Mouse (Mus musculus): ENCODE data around the gene Ppp1r21. TPM values are rescaled to one million over a fixed set of nuclear protein-coding genes. Genes with fewer than 3 reads are reported as not detected.

Gene Ppp1r21
- polyA plus RNA-seq, 1 experiment: not detected

DNA sequence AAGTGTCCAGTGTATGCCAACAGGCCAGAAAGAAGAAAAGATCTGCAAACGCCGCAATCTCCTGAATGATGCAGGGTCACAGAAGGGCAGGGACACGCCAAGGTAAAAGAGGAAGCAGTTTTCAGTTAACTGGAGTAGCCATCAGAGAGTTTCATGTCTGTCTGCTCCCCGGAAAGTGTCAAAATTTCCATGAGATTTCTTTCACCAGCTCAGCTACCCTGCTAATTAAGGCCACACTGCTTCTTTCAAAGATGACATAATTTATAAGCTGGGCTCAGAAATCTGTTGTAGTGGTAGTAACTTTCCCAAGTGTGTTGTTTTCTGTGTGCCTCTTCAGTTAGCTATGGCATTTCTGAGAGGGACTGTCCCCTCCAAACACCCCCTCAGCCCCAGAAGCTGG, 66.2 kb downstream of the Ppp1r21 start:
- TF ChIP-seq POLR2A (IDR thresholded peaks at IDR 0.05; ENCODE audit: insufficient read depth, low read depth, low read length) (no peak), CTCF (IDR thresholded peaks at IDR 0.05; ENCODE audit: insufficient read depth, low read depth, low read length) (no peak)
- WGBS: 88% methylated on average over 4 of the region's 4 CpGs
- Histone ChIP-seq H3K27ac (ENCODE audit: insufficient read depth, low read depth, low read length) (no peak overlapping the region), H3K4me3 (ENCODE audit: insufficient read depth, low read depth, low read length) (no peak overlapping the region), H3K4me1 (ENCODE audit: control insufficient read depth, insufficient read depth, low read length) (peaks cover 9% of the 10 kb centered on the region)

DNA sequence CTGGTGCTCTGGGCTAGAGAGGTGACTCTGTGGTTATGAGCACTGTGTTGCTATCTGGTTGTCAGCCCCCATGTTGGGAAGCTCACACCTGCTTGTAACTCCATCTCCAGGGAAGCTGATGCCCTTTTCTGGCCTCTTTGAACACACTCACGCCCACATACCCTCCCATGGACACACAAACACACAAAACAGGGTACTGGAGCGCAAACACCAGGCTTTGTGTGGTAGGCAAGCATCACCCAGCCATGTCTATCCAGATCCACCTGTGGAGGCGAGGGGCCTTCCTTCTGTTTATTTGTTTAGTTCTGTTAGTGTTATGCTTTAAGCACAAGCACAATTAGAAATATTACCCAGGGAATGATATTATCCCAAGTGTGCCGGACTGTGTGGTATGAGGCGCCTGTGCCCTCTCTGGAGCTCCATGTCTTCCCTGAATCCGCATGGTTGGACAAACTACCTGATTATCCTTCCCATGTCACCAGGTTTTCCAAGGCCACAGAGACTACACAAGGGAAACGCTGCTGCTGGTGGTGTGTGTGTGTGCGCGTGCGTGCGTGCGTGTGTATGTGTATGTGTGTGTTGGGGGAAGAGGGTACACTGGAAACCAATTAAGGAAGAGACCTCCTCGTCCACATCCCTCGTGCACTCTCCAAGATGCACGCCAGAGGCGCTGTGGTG, 66.8 kb downstream of the Ppp1r21 start:
- TF ChIP-seq POLR2A (IDR thresholded peaks at IDR 0.05; ENCODE audit: insufficient read depth, low read depth, low read length) (no peak), CTCF (IDR thresholded peaks at IDR 0.05; ENCODE audit: insufficient read depth, low read depth, low read length) (0 out of 2 replicates have a peak, but pooled peaks have one; percentile 64)
- H3K4me3 ChIP-seq (ENCODE audit: insufficient read depth, low read depth, low read length): peak overlapping the region; percentile 48
- peaks cover 9% of the 10 kb centered on the region for H3K4me1 ChIP-seq (ENCODE audit: control insufficient read depth, insufficient read depth, low read length)
- 41% methylated on average over 16 of the region's 16 CpGs for WGBS
- no peak overlapping the region for H3K27ac ChIP-seq (ENCODE audit: insufficient read depth, low read depth, low read length)

DNA sequence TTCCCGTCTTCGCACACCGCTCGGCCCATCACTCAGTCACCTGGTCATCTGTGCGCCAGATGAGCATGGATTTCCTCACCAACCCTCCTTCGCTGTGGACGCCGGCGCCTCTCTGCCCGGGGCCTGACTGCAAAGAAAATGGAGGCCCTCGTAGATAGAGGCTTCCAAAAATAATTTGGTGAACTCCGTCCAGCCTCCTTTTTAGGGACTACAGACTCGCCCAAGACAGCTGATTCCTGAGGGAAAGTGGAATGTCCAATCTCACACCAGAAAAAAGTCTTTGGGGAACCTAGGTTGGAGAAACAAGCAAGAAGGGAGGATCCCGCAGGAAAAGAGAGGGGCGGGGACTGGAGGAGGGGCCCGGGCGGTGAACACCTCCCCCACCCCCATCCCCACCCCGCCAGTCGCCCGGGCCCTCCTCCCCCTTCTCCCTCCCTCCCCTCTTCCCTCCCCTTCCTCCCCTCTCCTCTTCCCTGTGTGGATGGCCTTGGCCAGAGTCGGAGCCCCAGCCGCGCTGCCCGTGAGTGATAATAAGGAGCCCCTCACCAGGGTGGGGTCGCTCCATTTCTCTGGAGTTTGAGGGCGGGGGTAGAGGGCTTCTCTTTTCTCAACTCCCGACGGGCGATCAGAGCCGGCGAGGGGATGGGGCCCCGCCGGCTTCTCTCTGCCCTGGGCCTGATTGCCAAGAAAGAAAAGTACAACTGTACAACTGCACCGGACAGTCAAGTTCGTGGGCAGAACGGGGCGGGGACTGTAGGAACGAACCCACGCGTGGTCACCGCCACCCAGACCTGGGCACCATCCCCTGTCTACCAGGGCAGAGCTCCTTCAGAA, 67.5 kb downstream of the Ppp1r21 start, which contains the start of gene Ston1:
Gene Ston1, plus strand, starts transcription at position 463 of the 834 bp plus-strand sequence.
- TF ChIP-seq CTCF (IDR thresholded peaks at IDR 0.05; ENCODE audit: insufficient read depth, low read depth, low read length): no peak; the same call in 1 of the 2 replicates
- TF ChIP-seq POLR2A (IDR thresholded peaks at IDR 0.05; ENCODE audit: insufficient read depth, low read depth, low read length): no peak
- WGBS: 2% methylated on average over 39 of the region's 41 CpGs
- H3K4me3 ChIP-seq (ENCODE audit: insufficient read depth, low read depth, low read length): peak within 1 kb of the TSS; percentile 48
- no peak within 1 kb of the TSS for H3K27ac ChIP-seq (ENCODE audit: insufficient read depth, low read depth, low read length)
- H3K4me1 ChIP-seq (ENCODE audit: control insufficient read depth, insufficient read depth, low read length): peaks cover 9% of the 10 kb centered on the region

DNA sequence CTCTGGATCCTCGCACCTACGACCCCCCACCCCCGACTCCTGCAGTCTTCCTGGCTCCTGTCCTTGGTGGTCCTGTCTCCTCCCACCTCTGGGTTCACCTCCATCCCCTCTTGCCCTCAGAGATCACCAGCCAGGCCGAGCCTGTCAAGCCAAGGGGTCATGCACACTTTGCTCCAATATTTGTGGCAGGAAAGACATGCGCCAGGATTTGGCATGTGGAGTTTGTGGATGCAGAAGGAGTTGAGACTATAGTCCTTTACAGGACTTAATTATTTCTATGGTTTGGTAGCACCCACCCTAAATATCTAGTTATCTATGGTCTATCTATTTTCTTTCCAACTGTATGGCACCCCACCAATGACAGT, 68.1 kb downstream of the Ppp1r21 start:
- Histone ChIP-seq H3K27ac (ENCODE audit: insufficient read depth, low read depth, low read length) (no peak overlapping the region), H3K4me1 (ENCODE audit: control insufficient read depth, insufficient read depth, low read length) (peaks cover 9% of the 10 kb centered on the region), H3K4me3 (ENCODE audit: insufficient read depth, low read depth, low read length) (peak overlapping the region; percentile 48)
- TF ChIP-seq CTCF (IDR thresholded peaks at IDR 0.05; ENCODE audit: insufficient read depth, low read depth, low read length) (no peak), POLR2A (IDR thresholded peaks at IDR 0.05; ENCODE audit: insufficient read depth, low read depth, low read length) (no peak)
- 24% methylated on average over 5 of the region's 5 CpGs for WGBS

DNA sequence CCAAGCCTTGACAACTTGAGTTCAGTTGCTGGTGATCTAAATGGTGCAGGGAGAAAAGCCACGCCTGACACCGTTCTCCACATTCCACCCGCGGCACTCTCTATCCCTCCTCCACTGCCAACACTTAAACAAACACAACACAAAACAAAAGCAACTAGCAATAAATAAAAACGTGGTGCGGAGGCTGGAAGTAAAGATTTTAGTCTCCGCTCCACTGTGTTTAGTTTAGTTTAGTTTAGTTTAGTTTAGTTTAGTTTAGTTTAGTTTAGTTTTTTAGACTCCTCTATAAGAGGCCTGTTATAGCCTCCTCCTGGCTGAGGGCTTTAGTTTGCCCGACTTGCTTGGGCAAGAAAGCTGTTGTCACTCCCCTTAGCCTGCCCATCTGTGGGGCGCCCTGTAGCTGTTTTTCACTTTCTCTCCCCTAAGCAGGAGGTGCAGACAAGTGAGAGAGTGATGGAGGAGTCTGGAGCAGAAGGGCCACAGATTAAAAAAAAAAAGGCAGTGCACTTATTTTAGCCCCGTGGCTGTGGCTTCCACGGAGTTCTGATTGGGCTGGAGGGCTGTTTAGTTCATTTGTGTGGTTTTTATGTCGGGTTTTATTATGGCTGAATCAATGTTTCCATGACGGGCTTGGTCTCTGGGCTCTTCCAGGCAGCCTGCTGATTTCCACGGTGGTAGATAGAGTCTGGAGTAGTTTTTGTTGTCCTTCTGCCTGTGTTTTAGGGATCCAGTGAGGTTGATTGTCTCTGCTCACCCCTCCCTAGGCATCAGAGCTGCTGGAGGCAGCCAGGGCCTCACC, 68.9 kb downstream of the Ppp1r21 start:
- Histone ChIP-seq H3K4me3 (ENCODE audit: insufficient read depth, low read depth, low read length) (no peak overlapping the region), H3K4me1 (ENCODE audit: control insufficient read depth, insufficient read depth, low read length) (peaks cover 9% of the 10 kb centered on the region), H3K27ac (ENCODE audit: insufficient read depth, low read depth, low read length) (no peak overlapping the region)
- 41% methylated on average over 14 of the region's 14 CpGs for WGBS
- TF ChIP-seq POLR2A (IDR thresholded peaks at IDR 0.05; ENCODE audit: insufficient read depth, low read depth, low read length) (no peak), CTCF (IDR thresholded peaks at IDR 0.05; ENCODE audit: insufficient read depth, low read depth, low read length) (no peak)

DNA sequence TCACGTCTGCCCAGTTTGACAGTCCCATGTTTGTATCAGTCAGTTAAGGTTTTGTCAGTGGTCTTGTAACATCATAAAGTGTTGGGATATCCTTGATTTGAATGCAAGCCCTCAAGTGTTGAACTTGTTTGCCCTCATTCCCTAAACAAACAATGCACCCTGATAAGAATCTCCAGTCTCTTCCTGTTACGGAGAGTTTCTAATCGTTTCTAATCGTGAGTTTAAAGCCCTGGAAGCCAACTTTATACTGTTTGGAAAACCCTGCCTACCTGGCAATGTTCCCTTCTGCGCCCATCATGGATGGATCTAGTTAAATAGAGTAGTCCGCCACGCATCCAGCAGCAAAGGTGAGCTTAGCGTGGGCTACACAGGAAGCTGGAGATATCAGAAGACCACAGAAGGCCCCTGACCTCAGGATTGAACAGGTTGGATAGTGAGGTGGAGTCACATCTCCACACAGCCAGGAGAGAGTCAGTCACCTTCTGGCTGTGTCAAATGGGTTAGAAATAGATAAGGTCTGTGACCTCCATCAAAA, 70.6 kb downstream of the Ppp1r21 start:
- no peak overlapping the region for H3K27ac ChIP-seq (ENCODE audit: insufficient read depth, low read depth, low read length)
- no peak for TF ChIP-seq CTCF (IDR thresholded peaks at IDR 0.05; ENCODE audit: insufficient read depth, low read depth, low read length)
- TF ChIP-seq POLR2A (IDR thresholded peaks at IDR 0.05; ENCODE audit: insufficient read depth, low read depth, low read length): no peak
- WGBS: 85% methylated on average over 8 of the region's 8 CpGs
- no peak overlapping the region for H3K4me3 ChIP-seq (ENCODE audit: insufficient read depth, low read depth, low read length)
- peaks cover 9% of the 10 kb centered on the region for H3K4me1 ChIP-seq (ENCODE audit: control insufficient read depth, insufficient read depth, low read length)

DNA sequence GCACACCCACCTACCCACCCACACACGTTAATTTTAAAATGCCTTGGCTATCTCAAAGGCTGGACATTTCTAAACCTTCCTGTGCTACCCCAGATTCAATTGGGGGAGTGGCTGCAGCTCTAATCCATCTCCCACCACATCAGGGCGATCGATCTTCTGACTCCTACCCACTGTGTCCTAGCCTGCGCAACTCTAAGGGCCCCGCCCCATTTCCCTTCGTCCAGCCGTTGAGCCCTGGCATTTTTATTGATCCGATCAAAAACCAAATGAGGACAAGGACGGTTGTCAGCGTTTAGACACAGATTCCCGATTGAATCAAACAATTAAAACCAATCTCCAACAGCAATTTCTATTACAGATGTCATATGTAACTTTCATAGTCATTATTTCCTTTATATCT, 74.0 kb downstream of the Ppp1r21 start:
- H3K4me1 ChIP-seq (ENCODE audit: control insufficient read depth, insufficient read depth, low read length): no peaks in the 10 kb centered on the region
- 93% methylated on average over 11 of the region's 11 CpGs for WGBS

DNA sequence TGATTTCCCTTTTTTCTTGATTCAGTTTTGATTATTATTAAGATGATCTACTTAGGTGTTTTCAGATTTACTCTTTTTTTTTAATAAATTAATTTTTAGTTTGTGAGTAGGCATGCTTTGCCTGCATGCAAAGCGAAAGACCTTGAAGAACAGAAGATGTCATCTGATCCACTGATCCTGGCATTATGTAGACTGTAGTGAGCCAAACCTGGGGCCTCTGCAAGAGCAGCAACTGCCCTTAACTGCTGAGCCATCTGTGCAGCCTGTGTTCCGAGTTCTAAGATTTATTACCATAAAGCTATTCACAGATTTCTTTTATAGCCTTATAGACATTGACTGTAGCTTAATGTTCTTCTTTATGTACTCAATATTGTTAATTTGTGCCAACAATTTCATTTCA, 76.1 kb downstream of the Ppp1r21 start:
- 94% methylated on average over 2 of the region's 2 CpGs for WGBS
- TF ChIP-seq POLR2A (IDR thresholded peaks at IDR 0.05; ENCODE audit: insufficient read depth, low read depth, low read length): no peak
- TF ChIP-seq CTCF (IDR thresholded peaks at IDR 0.05; ENCODE audit: insufficient read depth, low read depth, low read length): no peak
- no peak overlapping the region for H3K27ac ChIP-seq (ENCODE audit: insufficient read depth, low read depth, low read length)

More for the DNA sequence above, 74.0 kb downstream of the Ppp1r21 start:
- no peak for TF ChIP-seq POLR2A (IDR thresholded peaks at IDR 0.05; ENCODE audit: insufficient read depth, low read depth, low read length)
- no peak for TF ChIP-seq CTCF (IDR thresholded peaks at IDR 0.05; ENCODE audit: insufficient read depth, low read depth, low read length)
- Histone ChIP-seq H3K27ac (ENCODE audit: insufficient read depth, low read depth, low read length) (no peak overlapping the region), H3K4me3 (ENCODE audit: insufficient read depth, low read depth, low read length) (no peak overlapping the region)

More for the DNA sequence above, 76.1 kb downstream of the Ppp1r21 start:
- Histone ChIP-seq H3K4me1 (ENCODE audit: control insufficient read depth, insufficient read depth, low read length) (no peaks in the 10 kb centered on the region), H3K4me3 (ENCODE audit: insufficient read depth, low read depth, low read length) (no peak overlapping the region)
